Mouse (Mus musculus): ENCODE data around the gene Fam166b.

Fam166b gene

GRCm38 (mm10) chr4:43428946-43429345, at the start of gene Fam166b:
Gene Fam166b, minus strand, starts transcription at chr4:43429134.
- DNase-seq (ENCODE audit: low spot score): peak; percentile 29

- no peak for DNase-seq (ENCODE audit: low spot score)
Measured at GRCm38 (mm10) chr4:43478534-43478858, 49.6 kb upstream of the Fam166b start.

GRCm38 (mm10) chr4:43477857-43478533, 49.1 kb upstream of the Fam166b start:
- DNase-seq (ENCODE audit: low spot score): peak; percentile 96

- no peak for DNase-seq (ENCODE audit: low spot score)
Measured at GRCm38 (mm10) chr4:43476604-43477003, 47.7 kb upstream of the Fam166b start.

- DNase-seq (ENCODE audit: low spot score): no peak
Measured at GRCm38 (mm10) chr4:43473636-43474035, 44.7 kb upstream of the Fam166b start.

- DNase-seq (ENCODE audit: low spot score): no peak
Measured at GRCm38 (mm10) chr4:43470301-43470700, 41.4 kb upstream of the Fam166b start.

GRCm38 (mm10) chr4:43466872-43467271, 37.9 kb upstream of the Fam166b start:
- no peak for DNase-seq (ENCODE audit: low spot score)

GRCm38 (mm10) chr4:43465935-43466334, 37.0 kb upstream of the Fam166b start:
- DNase-seq (ENCODE audit: low spot score): no peak

- DNase-seq (ENCODE audit: low spot score): no peak
Measured at GRCm38 (mm10) chr4:43463102-43463501, 34.2 kb upstream of the Fam166b start.

- DNase-seq (ENCODE audit: low spot score): no peak
Measured at GRCm38 (mm10) chr4:43457124-43457523, 28.2 kb upstream of the Fam166b start.

- DNase-seq (ENCODE audit: low spot score): no peak
Measured at GRCm38 (mm10) chr4:43456470-43456869, 27.5 kb upstream of the Fam166b start.

- no peak for DNase-seq (ENCODE audit: low spot score)
Measured at GRCm38 (mm10) chr4:43454041-43454836, 25.3 kb upstream of the Fam166b start, which contains the start of gene Cd72. Gene Cd72, minus strand, starts transcription at chr4:43454628.

GRCm38 (mm10) chr4:43453413-43453812, 24.5 kb upstream of the Fam166b start:
- peak; percentile 44 for DNase-seq (ENCODE audit: low spot score)

- no peak for DNase-seq (ENCODE audit: low spot score)
Measured at GRCm38 (mm10) chr4:43452315-43452714, 23.4 kb upstream of the Fam166b start.

- DNase-seq (ENCODE audit: low spot score): no peak
Measured at GRCm38 (mm10) chr4:43448554-43448953, 19.6 kb upstream of the Fam166b start.

- no peak for DNase-seq (ENCODE audit: low spot score)
Measured at GRCm38 (mm10) chr4:43447251-43447650, 18.3 kb upstream of the Fam166b start.

GRCm38 (mm10) chr4:43443511-43443910, 14.6 kb upstream of the Fam166b start:
- DNase-seq (ENCODE audit: low spot score): peak; percentile 39

GRCm38 (mm10) chr4:43442456-43443361, 13.8 kb upstream of the Fam166b start:
- peak; percentile 75 for DNase-seq (ENCODE audit: low spot score)

- peak; percentile 100 for DNase-seq (ENCODE audit: low spot score)
Measured at GRCm38 (mm10) chr4:43442044-43442443, 13.1 kb upstream of the Fam166b start.

- no peak for DNase-seq (ENCODE audit: low spot score)
Measured at GRCm38 (mm10) chr4:43441639-43442038, 12.7 kb upstream of the Fam166b start, which contains the start of gene Tesk1. Gene Tesk1, plus strand, starts transcription at chr4:43441939.

GRCm38 (mm10) chr4:43432832-43433231, 3.9 kb upstream of the Fam166b start:
- DNase-seq (ENCODE audit: low spot score): peak; percentile 23

GRCm38 (mm10) chr4:43431690-43432089, 2.8 kb upstream of the Fam166b start:
- DNase-seq (ENCODE audit: low spot score): peak; percentile 93

All from retina, embryonic 14.5 days (tissue).